ENCODE assay signal across 29 mouse cellular contexts in genomic region chr3:142725969-142726672, GRCm38 (mm10). TPM values are rescaled to one million over a fixed set of nuclear protein-coding genes. Genes with fewer than 3 reads are reported as not detected.
DNase-seq lines count a peak whose midpoint lies in the region; ATAC-seq and TF ChIP-seq lines count a peak whose summit lies in the region.
"Had no signal": no experiment of that assay in that cellular context is flagged by ENCODE, and none has a peak within 500 bp of the region (broad histone marks: within the 10 kb centered on the region; RNA-seq: fewer than 3 reads in every experiment).

No protein-coding gene starts in this region.

- H3K79me2 ChIP-seq in heart, adult 2 months (replicated peaks; ENCODE audit: control insufficient read depth, insufficient read depth, low read length) = no peaks in the 10 kb centered on the region

- H3K9ac ChIP-seq in heart, adult 2 months (ENCODE audit: low read depth, low read length) = no peak overlapping the region
- H3K9ac ChIP-seq in kidney, embryonic 16.5 days (replicated peaks; ENCODE audit: low read length) = no peak overlapping the region
- no peak overlapping the region for H3K9ac ChIP-seq in embryonic facial prominence, embryonic 15.5 days
- no peak overlapping the region for H3K9ac ChIP-seq in intestine, embryonic 16.5 days (ENCODE audit: low read depth, low read length)
- H3K9ac ChIP-seq: embryonic facial prominence, embryonic 13.5 days; forebrain, embryonic 12.5 days; forebrain, postnatal 0 days; hindbrain, embryonic 12.5 days; limb, embryonic 12.5 days; liver, embryonic 15.5 days; lung, embryonic 14.5 days; neural tube, embryonic 15.5 days had no signal

- H3K36me3 ChIP-seq in heart, adult 2 months (ENCODE audit: control insufficient read depth, insufficient read depth, low read length) = no peaks in the 10 kb centered on the region
- peaks cover 8% of the 10 kb centered on the region; the same call in 1 of the 2 replicates for H3K36me3 ChIP-seq in kidney, embryonic 16.5 days (ENCODE audit: insufficient read depth, low read length)
- no peaks in the 10 kb centered on the region for H3K36me3 ChIP-seq in embryonic facial prominence, embryonic 15.5 days
- H3K36me3 ChIP-seq in intestine, embryonic 16.5 days (ENCODE audit: control insufficient read depth, insufficient read depth, low read length) = no peaks in the 10 kb centered on the region
- H3K36me3 ChIP-seq: forebrain, embryonic 12.5 days; hindbrain, embryonic 12.5 days; neural tube, embryonic 15.5 days had no signal

- intact Hi-C loops in heart, adult 2 months (cut with DNase I) = no loop called here

- TF ChIP-seq POLR2A in heart, adult 2 months (IDR thresholded peaks at IDR 0.05; ENCODE audit: insufficient read depth, low read depth, low read length) = no peak

- no peaks in the 10 kb centered on the region for H3K4me1 ChIP-seq in heart, adult 2 months (ENCODE audit: control insufficient read depth, insufficient read depth, low read length)
- peaks cover 6% of the 10 kb centered on the region for H3K4me1 ChIP-seq in kidney, embryonic 16.5 days (ENCODE audit: insufficient read depth, low read length)
- no peaks in the 10 kb centered on the region for H3K4me1 ChIP-seq in embryonic facial prominence, embryonic 15.5 days
- no peaks in the 10 kb centered on the region for H3K4me1 ChIP-seq in intestine, embryonic 16.5 days (ENCODE audit: control insufficient read depth, insufficient read depth, low read length)
- H3K4me1 ChIP-seq: embryonic facial prominence, embryonic 13.5 days; forebrain, embryonic 12.5 days; hindbrain, embryonic 12.5 days; liver, embryonic 15.5 days; neural tube, embryonic 15.5 days had no signal

- no peak; the same call in 1 of the 2 replicates for ATAC-seq in kidney, embryonic 16.5 days (ENCODE audit: low FRiP score, low TSS enrichment)
- ATAC-seq in embryonic facial prominence, embryonic 15.5 days (ENCODE audit: insufficient number of reproducible peaks, low FRiP score, low TSS enrichment, low read depth) = 0 out of 2 replicates have a peak, but pooled peaks have one; percentile 34
- ATAC-seq in intestine, embryonic 16.5 days = peak; percentile 63; the same call in 1 of the 2 replicates

- TF ChIP-seq CTCF in heart, adult 2 months (IDR thresholded peaks at IDR 0.05) = no peak

- H3K4me2 ChIP-seq in kidney, embryonic 16.5 days (replicated peaks; ENCODE audit: low read depth, low read length) = no peak overlapping the region
- H3K4me2 ChIP-seq in embryonic facial prominence, embryonic 15.5 days (replicated peaks) = no peak overlapping the region
- H3K4me2 ChIP-seq in intestine, embryonic 16.5 days (ENCODE audit: low read depth, low read length) = no peak overlapping the region
- H3K4me2 ChIP-seq: embryonic facial prominence, embryonic 13.5 days; forebrain, embryonic 12.5 days; hindbrain, embryonic 12.5 days; limb, embryonic 12.5 days; liver, embryonic 15.5 days; lung, embryonic 14.5 days; neural tube, embryonic 15.5 days had no signal

- H3K9me3 ChIP-seq in kidney, embryonic 16.5 days (ENCODE audit: low read length) = no peaks in the 10 kb centered on the region
- no peaks in the 10 kb centered on the region for H3K9me3 ChIP-seq in embryonic facial prominence, embryonic 15.5 days (replicated peaks)
- H3K9me3 ChIP-seq in intestine, embryonic 16.5 days (ENCODE audit: control insufficient read depth, low read length) = no peaks in the 10 kb centered on the region
- H3K9me3 ChIP-seq: embryonic facial prominence, embryonic 13.5 days; forebrain, embryonic 12.5 days; hindbrain, embryonic 12.5 days; limb, embryonic 12.5 days; liver, embryonic 15.5 days; neural tube, embryonic 15.5 days had no signal

- H3K4me3 ChIP-seq in heart, adult 2 months = no peak overlapping the region
- H3K4me3 ChIP-seq in kidney, embryonic 16.5 days (ENCODE audit: low read length) = no peak overlapping the region
- H3K4me3 ChIP-seq in embryonic facial prominence, embryonic 15.5 days (replicated peaks) = no peak overlapping the region
- no peak overlapping the region for H3K4me3 ChIP-seq in intestine, embryonic 16.5 days (ENCODE audit: low read length)
- H3K4me3 ChIP-seq: embryonic facial prominence, embryonic 13.5 days; forebrain, embryonic 12.5 days; hindbrain, embryonic 12.5 days; left cerebral cortex, adult 2 months; limb, embryonic 12.5 days; liver, embryonic 15.5 days; neural tube, embryonic 15.5 days had no signal

- TF ChIP-seq EP300 in heart, adult 2 months (IDR thresholded peaks at IDR 0.05; ENCODE audit: insufficient read depth, low read depth, low read length) = no peak

- H3K27ac ChIP-seq in heart, adult 2 months = no peak overlapping the region
- no peak overlapping the region for H3K27ac ChIP-seq in kidney, embryonic 16.5 days (ENCODE audit: low read length)
- no peak overlapping the region for H3K27ac ChIP-seq in embryonic facial prominence, embryonic 15.5 days (replicated peaks)
- no peak overlapping the region for H3K27ac ChIP-seq in intestine, embryonic 16.5 days (ENCODE audit: low read length)
- H3K27ac ChIP-seq: embryonic facial prominence, embryonic 13.5 days; forebrain, embryonic 12.5 days; hindbrain, embryonic 12.5 days; hindbrain, postnatal 0 days; left cerebral cortex, adult 2 months; limb, embryonic 12.5 days; liver, embryonic 15.5 days; neural tube, embryonic 15.5 days had no signal

- peak; percentile 11 for DNase-seq in heart, adult 8-10 months (ENCODE audit: low spot score)
- no peak for DNase-seq in heart, adult 2 months
- peak; percentile 19 for DNase-seq in kidney, adult 11 months
- DNase-seq in thymus, postnatal 0 days (ENCODE audit: low spot score) = no peak
- DNase-seq: adrenal gland, postnatal 25 days; B cell, adult 2 months; cerebellum, adult 11-12 months; cerebellum, adult 9-11 months; embryo, embryonic 11 days; gastrocnemius, postnatal 10 days; kidney, adult 18-20 months; kidney, postnatal 14 days; lung, embryonic 14.5 days; lung, postnatal 14 days; midbrain, embryonic 14.5 days; thymus, adult 18-20 months; thymus, postnatal 4 days had no signal

- H3K27me3 ChIP-seq in heart, adult 2 months (ENCODE audit: control insufficient read depth, insufficient read depth, low read length) = no peaks in the 10 kb centered on the region
- H3K27me3 ChIP-seq in kidney, embryonic 16.5 days (ENCODE audit: insufficient read depth, low read length) = no peaks in the 10 kb centered on the region
- no peaks in the 10 kb centered on the region for H3K27me3 ChIP-seq in embryonic facial prominence, embryonic 15.5 days
- H3K27me3 ChIP-seq in intestine, embryonic 16.5 days (replicated peaks; ENCODE audit: control insufficient read depth, insufficient read depth, low read length) = no peaks in the 10 kb centered on the region
- H3K27me3 ChIP-seq: embryonic facial prominence, embryonic 13.5 days; forebrain, embryonic 12.5 days; hindbrain, embryonic 12.5 days; limb, embryonic 12.5 days; liver, embryonic 15.5 days; neural tube, embryonic 15.5 days had no signal

- 71% methylated on average over 22 of the region's 22 CpGs for WGBS in heart, adult 2 months
- 55% methylated on average over 22 of the region's 22 CpGs for WGBS in kidney, embryonic 16.5 days
- 80% methylated on average over 22 of the region's 22 CpGs for WGBS in embryonic facial prominence, embryonic 15.5 days
- WGBS in intestine, embryonic 16.5 days = 81% methylated on average over 22 of the region's 22 CpGs

RNA-seq across cellular contexts. Expression of gene Kyat3, which starts 25.3 kb away (rescaled TPM):
- 10 to 100 TPM; 40.0 to 42.6 (median 41.4) TPM for total RNA-seq in heart, adult 8-10 months (2022)
- 10 to 100 TPM; 28.3 to 37.7 TPM for total RNA-seq in heart, adult 2 months (2021)
- 10.9 and 22.1 TPM in 2 replicates for polyA plus RNA-seq in heart, adult 2 months (2012; rRNA removed)
- polyA plus RNA-seq in kidney, embryonic 16.5 days (2015; fragmentation: Nextera tagmentation; extraction: Ambion mirVana) = 24.6 and 28.0 TPM in 2 replicates
- 14.5 and 15.0 TPM in 2 replicates for polyA plus RNA-seq in embryonic facial prominence, embryonic 15.5 days (2015; fragmentation: Nextera tagmentation; extraction: Ambion mirVana)
- 16.6 and 17.8 TPM in 2 replicates for polyA plus RNA-seq in intestine, embryonic 16.5 days (2015; fragmentation: Nextera tagmentation; extraction: Ambion mirVana)
- polyA plus RNA-seq in thymus, postnatal 0 days (2015; fragmentation: Nextera tagmentation; extraction: Ambion mirVana) = 12.6 and 13.6 TPM in 2 replicates

RNA-seq across cellular contexts. Expression of gene Gtf2b, which starts 38.7 kb away (rescaled TPM):
- 10 to 100 TPM; 17.8 to 20.6 (median 19.2) TPM for total RNA-seq in heart, adult 8-10 months (2022)
- total RNA-seq in heart, adult 2 months (2021) = 10 to 100 TPM; 17.9 to 19.3 TPM
- polyA plus RNA-seq in heart, adult 2 months (2012; rRNA removed) = 13.4 and 23.4 TPM in 2 replicates
- 80.8 and 82.9 TPM in 2 replicates for polyA plus RNA-seq in kidney, embryonic 16.5 days (2015; fragmentation: Nextera tagmentation; extraction: Ambion mirVana)
- polyA plus RNA-seq in embryonic facial prominence, embryonic 15.5 days (2015; fragmentation: Nextera tagmentation; extraction: Ambion mirVana) = 79.6 and 81.5 TPM in 2 replicates
- polyA plus RNA-seq in intestine, embryonic 16.5 days (2015; fragmentation: Nextera tagmentation; extraction: Ambion mirVana) = 68.2 and 72.0 TPM in 2 replicates
- 124 and 125 TPM in 2 replicates for polyA plus RNA-seq in thymus, postnatal 0 days (2015; fragmentation: Nextera tagmentation; extraction: Ambion mirVana)

Comparison
In these comparisons a context has a peak if more than half of its experiments do, and no peak if none do; other contexts are left out.
1. DNase-seq: peak in heart, adult 8-10 months (single experiment) and kidney, adult 11 months (single experiment); none in heart, adult 2 months (0 of 2) and thymus, postnatal 0 days (single experiment).